Mouse (Mus musculus): ENCODE measurements around the gene Gimap5.
A peak's percentile ranks its signal among the peaks of the same experiment; 100 is the strongest.

The Gimap5 gene

DNA sequence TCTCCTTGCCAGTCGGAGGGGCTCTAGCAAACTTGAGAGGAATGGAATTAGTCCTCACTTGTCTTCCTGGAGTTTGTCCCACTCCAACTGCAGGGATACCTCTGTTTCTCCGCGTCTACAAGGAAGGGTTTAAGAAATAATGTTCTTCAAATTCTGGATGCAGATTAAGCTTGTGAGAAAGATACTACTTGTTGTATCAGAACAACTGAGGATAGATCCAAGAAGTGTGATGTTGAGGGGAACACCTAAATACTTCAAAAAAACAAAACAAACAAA lies 6.3 kb upstream of the Gimap5 start:
- DNase-seq (ENCODE audit: low spot score): no peak

DNA sequence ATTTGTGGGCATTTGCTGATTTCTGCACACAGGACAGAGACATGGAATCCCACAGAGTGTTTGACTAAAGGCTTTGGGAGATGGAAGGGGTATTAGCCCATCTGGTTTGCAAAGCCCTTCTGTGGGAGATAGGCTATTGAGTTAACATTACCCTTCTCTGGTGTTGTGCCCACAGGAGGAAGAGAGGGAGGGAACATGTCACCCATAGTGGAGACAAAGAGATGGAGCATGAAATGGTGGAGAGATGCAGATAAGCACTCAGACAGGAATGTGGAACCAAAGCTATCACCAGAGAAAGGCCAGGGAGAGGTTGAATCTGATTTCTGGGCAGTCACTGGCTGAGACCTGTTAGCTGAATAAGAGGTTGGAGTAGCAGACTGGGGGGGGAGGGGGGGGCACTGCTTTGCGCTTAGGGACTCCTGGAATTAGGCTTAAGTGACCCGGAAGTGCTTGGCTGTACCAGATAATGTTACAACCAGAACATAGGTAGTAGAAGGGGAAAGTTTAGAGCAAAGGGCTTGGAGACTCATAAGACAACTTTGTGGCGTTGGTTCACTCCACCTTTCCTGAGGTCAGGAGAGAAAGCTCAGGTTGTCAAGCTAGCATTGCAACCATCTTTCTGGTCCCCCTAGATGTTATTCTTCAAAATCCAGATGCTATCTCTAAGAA lies 5.4 kb upstream of the Gimap5 start:
- no peak for DNase-seq (ENCODE audit: low spot score)

DNA sequence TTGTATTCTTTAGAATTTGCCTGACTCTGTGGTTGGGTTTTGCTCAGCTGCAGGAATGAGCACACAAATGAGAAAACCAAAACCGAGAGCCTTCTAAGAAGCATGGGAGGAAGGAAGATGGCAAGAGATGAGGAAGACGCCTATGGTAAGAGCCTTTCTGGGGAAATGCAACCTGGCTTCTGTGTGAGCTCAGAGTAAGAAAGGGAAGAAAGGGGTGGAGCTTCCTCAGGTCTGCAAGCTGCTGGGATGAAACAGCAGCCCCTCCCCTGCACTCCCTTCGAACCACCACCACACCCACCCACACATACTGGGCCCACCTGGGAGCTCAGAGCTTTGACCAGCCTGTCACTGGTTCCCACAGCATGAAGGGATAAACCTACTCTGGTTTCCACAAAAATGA lies 4.7 kb upstream of the Gimap5 start:
- no peak for DNase-seq (ENCODE audit: low spot score)

DNA sequence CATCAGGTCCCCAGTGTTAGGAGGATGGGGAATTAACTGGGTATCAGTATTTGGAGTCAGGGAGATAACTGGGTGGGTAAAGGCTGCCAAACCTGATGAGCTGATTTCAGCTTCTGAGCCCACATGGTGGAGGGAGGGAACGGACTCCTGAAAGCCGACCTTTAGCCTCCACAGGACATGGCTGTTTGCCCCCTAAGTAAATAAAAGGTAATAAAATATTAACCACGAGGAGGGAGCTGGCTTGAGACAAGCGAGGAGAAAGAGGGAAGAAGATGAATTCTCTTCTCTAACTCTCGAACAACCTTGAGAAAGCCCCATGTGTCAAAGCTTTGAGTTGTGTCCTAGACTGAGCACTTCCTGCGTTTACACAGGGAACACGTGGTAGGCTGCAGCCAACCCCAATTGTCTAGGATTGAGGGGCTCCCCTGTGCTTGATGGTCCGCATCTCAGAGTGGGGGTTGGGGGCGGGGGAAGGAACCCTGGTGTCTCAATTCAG lies 4.2 kb upstream of the Gimap5 start:
- DNase-seq (ENCODE audit: low spot score): no peak

DNA sequence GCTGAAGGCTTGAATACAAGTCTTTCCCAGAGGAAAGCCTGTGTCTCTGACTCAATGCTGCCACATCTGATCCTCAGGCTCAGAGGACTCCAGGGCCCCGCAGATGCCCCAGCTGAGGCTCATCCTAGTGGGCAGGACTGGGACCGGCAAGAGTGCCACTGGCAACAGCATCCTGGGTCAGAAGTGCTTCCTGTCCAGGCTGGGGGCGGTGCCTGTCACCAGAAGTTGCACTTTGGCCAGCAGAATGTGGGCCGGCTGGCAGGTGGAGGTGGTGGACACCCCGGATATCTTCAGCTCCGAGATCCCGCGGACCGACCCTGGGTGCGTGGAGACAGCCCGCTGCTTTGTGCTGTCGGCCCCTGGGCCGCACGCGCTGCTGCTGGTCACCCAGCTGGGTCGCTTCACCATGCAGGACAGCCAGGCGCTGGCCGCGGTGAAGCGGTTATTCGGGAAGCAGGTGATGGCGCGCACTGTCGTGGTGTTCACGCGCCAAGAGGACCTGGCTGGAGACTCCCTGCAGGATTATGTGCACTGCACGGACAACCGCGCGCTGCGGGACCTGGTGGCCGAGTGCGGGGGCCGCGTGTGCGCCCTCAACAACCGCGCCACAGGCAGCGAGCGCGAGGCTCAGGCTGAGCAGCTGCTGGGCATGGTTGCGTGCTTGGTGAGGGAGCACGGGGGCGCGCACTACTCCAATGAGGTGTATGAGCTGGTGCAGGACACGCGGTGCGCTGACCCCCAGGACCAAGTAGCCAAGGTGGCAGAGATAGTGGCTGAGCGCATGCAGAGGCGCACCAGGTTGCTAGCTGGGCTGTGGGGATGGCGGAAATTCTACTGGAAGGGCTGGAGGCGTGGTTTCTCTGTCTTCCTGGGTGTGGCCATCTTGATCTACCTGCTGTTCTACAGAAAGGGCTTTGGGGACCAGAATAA lies 3.3 kb upstream of the Gimap5 start:
- peak; percentile 6 for DNase-seq (ENCODE audit: low spot score)

DNA sequence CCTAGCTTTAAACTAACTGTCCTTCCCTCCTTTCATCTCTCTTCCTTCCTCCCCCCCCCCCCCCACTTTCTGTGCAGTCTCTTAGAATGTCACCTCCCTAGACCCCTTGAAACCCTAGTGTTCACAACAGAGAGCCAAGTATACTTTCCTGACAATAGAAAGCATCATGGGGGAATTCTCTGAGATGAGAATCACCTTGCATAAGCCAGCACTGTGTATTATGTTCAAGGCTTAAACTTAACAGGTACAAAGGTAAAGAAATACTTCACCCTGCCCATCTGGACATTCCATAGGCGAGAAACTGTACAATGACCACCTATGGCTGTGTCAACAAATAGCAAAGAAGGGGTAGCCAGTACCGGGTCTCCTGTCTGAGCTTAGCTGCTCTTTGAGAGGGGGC lies 507 bp upstream of the Gimap5 start:
- no peak for DNase-seq (ENCODE audit: low spot score)

DNA sequence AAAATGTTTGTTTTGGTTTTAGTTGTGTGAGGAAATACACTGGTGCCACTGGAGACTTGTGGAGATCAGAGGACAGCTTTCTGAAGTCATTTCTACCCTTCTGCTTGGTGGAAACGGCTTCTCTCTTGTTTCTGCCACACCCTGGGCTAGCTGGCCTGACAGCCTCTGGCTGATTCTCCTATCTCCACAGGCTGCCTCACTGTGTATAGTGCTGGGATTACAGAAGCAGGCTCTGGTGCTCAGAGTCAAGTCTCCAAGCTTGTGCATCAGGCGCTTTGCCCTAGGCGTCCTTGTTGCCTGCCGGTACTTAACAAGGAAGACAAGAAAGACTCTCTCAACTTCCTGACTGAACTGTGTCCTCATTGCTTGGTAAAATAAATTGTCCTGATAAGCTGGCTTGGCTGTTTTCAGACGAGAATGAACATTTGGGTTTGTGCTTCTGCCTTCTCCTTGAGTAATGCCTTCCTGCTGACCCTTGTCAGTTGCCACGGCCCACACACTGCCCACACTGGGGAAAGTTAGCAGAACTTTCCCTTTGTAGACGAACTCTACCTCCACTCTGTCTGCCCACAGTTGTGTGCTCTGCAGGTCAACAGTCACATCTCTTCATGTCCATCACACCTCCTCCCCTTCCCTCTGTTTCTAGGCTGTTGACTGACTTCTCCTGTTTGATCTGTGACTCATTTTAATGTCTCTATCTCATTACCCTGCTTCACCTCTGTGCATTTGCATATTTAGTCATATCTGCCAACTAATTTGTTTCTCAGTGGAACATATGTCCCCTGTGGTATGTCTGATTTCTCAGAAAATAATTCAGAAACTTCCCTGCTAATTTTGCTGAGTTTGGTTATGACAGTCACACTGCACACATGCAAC lies 1.3 kb downstream of the Gimap5 start:
- no peak for DNase-seq (ENCODE audit: low spot score)

DNA sequence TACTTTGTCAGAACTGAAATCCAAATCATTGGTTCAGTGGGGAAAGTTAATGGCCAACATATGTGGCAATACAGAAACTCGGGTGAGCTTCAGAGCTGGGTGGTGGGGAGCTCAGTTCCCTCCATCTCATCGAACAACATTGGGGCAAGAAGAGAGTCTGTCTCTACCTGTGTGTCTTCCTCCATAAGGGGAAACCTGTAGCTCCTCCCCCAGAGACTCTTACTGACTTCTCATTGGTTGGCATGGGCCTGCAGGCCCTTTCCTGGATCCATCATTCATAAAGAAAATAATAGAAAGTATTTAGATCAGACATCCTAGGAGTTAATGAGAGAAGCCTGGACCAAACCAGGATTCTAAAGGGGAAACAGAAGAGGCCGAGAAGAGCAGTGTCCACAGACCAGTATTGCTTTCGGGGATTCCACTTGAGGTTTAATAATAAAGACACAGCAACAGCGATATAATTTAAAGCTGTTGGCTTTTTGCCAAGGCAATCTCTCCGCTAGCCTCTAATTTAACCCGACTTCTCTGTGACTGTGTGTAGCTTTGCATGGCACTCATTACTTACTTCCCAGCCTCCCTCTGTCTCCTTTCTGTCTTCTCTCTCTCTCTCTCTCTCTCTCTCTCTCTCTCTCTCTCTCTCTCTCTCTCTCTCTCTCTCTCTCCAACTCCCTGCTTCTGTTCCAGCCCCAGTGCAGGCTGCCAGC lies 17.7 kb downstream of the Gimap5 start:
- DNase-seq (ENCODE audit: low spot score): no peak

DNA sequence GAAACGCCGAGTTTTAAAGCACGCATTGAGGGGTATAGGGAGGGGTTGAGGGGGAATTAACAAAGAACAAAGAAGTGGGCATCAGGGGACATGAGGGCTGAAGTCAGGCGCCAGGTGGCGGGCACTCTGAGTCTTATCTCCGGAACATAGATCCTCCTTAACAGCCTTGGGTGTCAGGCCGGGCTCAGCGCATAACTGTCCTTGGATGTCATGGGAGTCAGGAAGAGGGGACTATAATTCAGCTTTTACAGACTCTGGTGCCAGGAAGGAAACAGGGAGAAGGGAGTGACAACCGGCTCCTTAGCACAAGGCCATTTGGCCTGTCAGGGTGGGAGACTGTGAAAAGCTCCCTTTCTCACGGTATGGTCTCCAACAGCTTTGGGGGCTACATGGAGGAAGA lies 18.5 kb downstream of the Gimap5 start:
- DNase-seq (ENCODE audit: low spot score): no peak

DNA sequence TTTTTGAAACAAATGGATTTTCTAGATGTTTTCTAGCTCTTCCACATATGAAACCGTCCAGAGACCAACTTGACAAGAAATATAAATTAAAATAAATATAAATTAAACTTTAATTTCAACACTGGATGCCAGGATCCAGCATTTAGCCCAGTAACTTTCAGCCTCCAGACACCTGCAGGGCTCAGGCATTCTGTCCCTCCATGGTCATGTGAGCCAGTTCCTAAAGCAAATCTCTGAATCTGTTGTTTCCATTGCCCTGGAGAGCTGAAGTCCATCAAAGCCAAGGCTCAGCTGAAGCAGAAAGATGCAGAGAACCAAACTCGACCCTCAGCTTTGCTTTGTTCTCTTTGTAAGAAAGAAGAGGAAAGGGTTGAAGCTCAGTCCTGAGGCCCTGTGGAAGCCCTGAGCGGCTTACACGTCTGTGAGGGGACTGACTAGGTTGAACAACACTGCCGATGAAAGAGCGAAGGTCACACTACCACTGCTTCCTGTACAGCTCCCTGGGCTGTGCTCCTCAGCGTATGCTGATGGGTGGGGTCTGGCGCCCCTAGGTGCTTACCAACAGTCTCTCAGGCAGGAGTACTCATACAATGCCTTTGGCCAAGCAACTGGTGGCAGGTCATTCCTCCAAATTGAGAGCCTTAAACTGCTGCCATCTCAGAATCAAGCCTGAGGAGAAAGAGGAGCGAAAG lies 22.3 kb downstream of the Gimap5 start:
- DNase-seq (ENCODE audit: low spot score): no peak

DNA sequence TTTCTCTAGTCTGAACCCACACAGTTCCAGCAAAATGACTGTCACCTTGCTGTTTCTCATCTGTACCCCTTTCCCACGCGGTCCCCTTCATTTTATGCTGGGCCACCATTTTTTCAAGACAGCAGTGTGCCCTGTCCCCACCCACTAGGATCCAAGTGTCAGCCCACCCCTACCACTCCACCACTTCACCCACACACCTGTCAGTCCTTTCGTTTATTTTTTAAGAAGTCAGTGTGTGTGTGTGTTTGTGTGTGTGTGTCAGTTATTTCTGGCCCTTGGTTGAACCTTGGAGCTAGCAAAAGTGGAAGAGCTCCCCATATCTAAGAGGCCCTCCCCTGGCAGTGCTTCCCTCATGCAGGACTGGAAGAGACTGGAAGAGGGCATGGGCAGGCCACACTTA lies 22.9 kb downstream of the Gimap5 start:
- no peak for DNase-seq (ENCODE audit: low spot score)

DNA sequence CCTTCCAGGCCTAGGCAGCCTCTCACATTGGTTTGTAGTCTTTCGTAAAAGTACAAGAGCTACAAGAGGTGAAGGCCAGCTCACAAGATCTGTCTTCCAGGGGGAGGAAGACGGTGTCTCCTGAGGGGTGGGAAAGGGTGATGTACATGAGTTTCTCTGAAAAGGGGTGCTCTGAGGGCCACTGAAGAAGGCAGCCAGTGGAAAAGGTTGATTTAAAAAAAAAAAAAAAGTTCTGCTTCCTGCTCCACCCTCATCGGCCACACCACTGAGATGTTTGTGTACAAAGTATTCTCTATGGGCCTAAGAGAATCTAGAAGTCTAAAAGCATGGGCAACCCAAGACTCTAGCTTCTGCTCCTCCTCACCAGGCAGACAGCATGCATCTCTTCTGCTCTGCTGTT lies 24.7 kb downstream of the Gimap5 start, which contains the start of gene Gimap3:
Gene Gimap3, minus strand, starts transcription at position 156 of the 400 bp plus-strand sequence.
- DNase-seq (ENCODE audit: low spot score): no peak

DNA sequence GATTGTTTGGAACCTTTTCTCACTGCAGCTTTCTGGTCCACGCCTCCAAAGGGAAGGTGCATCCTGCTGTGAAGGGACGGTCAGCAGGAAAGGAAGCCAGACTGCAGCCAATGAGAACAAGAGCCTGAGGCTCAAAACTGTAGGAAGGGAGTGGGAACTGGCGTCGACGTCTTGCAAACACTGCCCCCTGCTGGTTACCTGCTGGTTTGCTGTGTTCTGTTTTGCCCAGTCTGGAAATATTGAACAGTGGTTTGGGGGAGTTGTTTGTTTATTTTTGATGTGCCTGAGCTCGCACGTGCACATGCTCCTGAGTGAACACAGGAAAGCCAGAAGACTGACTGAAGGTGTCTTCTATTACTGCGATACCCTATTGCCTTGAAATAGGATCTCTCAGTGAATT lies 26.0 kb downstream of the Gimap5 start:
- peak; percentile 83 for DNase-seq (ENCODE audit: low spot score)

DNA sequence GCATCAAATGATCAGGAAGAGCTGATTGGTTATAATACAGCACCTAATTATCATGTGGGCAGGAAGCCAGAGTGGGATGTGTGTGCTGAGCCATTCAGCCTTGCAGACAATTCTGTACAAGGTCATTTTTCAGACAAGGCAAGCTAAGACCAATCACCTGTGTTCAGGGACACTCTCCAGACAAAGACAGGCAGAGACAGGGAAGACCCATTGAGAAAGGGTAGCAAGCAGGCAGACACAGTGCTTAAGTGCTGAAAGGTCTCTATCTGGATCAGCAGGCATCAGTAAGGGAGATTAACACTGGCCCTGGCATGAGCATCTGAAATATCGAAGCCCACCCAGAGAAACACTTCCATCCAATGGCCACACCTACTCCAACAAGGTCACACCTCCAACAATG lies 38.4 kb downstream of the Gimap5 start:
- no peak for DNase-seq (ENCODE audit: low spot score)

DNA sequence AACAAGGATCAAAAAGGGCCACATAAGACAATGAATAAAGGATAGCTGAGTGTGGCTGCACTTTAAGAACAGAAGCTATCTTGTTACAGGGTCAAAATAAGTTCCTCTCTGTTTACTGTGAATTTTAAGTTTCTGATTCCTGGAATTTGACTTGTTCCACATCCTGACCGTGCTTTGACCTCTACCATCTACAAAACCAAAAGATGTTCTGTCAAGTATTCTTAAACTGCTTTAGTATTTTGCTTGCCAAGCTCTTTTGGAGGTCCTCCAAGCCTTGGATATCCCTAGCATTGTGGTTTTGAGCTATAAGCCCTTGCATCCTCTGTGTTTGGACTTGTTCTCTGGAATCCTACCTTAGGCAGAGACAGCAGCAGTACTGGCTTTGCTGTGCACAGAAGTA lies 39.2 kb downstream of the Gimap5 start:
- peak; percentile 13 for DNase-seq (ENCODE audit: low spot score)

DNA sequence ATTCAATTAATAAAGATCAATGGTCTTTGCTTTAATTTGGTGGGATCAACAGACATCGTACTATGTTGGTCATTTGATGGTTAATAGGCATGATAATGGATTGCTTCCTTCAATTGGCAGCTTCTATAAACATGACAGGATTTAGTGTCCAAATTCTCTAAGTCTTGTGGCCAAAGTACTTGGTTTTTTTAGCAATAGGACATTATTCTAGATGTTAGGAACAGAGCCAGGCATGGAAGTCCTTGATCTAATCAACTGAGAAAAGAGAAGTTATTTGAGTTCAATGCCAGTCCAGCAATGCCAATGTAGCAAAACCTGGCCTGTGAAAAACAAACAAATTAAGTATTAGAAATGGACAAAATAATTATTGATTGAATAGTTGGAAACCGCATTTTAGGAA lies 39.6 kb downstream of the Gimap5 start:
- DNase-seq (ENCODE audit: low spot score): no peak

DNA sequence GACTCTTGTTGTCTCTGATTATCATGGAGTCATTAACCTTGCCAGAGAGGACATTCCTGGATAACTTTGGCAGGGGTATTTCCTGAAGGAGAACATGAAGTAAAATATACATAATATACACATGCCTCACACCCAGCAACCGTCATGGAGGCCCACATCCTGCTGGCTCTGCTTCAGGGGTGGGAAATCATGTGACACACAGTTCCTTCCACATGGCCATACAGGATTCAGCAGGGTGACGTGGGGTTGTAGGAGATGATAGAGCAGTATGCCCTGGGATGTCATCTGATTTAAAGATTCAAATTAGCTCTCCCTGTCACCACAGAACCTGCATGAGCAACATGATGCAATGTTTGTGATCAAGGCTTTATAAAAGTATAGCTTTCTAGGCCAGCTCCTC lies 41.9 kb downstream of the Gimap5 start:
- DNase-seq (ENCODE audit: low spot score): no peak

DNA sequence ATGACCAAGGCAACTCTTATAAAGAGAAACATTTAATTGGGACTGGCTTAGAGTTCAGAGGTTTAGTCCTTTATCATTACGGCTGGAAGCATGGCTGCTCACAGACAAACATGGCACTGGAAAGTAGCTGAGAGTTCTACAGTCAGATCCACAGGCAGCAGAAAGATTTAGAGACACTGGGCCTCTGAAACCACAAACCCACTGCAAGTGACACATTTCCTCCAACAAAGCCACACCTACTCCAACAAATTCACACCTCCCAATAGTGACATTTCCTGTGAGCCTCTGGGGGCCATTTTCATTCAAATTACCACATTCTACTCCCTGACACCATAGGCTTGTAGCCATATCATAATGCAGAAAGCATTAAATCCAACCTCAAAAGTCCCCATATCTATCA lies 55.9 kb downstream of the Gimap5 start:
- no peak for DNase-seq (ENCODE audit: low spot score)

DNA sequence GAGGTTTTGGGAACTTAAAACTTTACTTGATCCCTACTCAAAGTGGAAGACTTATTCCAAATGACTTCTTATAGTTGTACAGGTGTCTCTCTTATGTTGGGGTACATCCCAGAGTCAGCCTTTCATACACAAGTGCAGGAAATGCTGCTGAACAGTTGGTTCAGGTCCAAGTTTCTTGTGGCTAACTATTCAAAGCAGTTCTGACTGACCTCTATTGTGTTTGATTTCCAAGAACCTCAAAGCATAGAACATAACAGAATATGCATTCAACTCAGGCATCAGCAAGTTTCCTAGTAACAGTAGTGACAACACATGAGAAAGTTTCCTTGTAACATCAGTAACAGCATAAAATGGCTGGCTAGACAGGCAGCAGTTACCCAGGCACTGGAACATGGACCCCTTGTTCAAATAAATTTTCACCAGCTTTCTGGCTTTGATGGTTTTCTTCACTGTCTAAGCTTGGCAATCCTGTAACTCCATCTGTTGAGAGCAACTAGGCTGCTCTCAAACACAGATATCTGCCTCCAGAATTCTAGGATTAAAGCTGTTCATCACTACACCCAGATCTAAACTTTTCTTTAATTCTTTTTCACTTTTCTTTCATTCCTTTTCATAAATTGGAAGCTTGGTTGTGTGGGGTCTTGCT lies 57.5 kb downstream of the Gimap5 start:
- DNase-seq (ENCODE audit: low spot score): no peak
